Mouse (Mus musculus) thymus, adult 18-20 months (tissue): Measurements from ENCODE around the gene Senp3.

Experiments used
- DNase-seq, 2 experiments: peaks; one replicate each; pipeline ENCODE4 v3.0.0; 2022; ENCODE audit warnings: mixed read lengths in 2 of 2

The Senp3 gene

GRCm38 (mm10) chr11:69679144-69679543 lies 2.7 kb downstream of the Senp3 start:
- no peak for DNase-seq

- DNase-seq = peak; percentile 100
Observed at GRCm38 (mm10) chr11:69672211-69672706, 9.6 kb downstream of the Senp3 start, which contains the start of gene Eif4a1. Gene Eif4a1 (minus strand): TSS chr11:69672423.

- peak in 1 of 2 experiments; percentile 69 for DNase-seq
Observed at GRCm38 (mm10) chr11:69671726-69672124, 10.2 kb downstream of the Senp3 start.

GRCm38 (mm10) chr11:69670786-69671725 lies 10.8 kb downstream of the Senp3 start:
- DNase-seq = peak; percentile 90 to 92

GRCm38 (mm10) chr11:69666665-69667005 lies 15.2 kb downstream of the Senp3 start:
- no peak for DNase-seq

DNA sequence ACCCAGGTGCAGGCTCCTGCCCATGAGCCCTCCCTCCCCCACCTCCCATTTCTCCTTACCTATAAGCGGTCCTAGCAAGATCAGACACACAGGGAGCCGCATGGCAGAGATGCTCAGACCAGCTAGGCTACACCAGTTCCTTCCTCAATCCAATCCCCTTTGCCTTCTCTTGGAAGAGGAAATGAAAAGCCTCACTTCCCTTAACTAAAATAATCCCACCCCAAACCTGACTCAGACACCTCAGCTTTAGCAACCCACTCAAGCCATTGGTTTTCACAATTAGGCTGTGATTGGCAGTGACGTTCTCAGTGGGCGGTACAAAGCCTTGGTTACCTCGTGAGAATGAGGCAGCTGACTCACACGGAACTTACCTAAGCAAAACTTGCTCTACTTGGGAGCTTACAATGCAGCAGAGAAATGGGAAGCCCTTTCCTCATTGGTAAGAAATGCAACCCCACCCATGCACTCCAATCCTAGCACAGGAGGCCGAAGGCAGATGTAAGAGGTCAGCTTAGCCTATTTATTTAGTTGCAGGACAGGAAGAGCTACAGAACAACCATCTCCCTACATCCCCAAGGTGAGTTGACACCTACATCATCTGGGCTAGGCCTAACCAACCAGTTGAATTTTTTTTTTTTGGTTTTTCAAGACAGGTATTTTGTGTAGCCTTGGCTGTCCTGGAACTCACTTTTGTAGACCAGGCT lies 15.8 kb downstream of the Senp3 start, which contains the start of gene Cd68:
Gene Cd68 (minus strand): TSS at position 193 of the 704 bp plus-strand sequence.
- DNase-seq = no peak

GRCm38 (mm10) chr11:69665457-69665960 lies 16.4 kb downstream of the Senp3 start:
- DNase-seq = no peak

DNA sequence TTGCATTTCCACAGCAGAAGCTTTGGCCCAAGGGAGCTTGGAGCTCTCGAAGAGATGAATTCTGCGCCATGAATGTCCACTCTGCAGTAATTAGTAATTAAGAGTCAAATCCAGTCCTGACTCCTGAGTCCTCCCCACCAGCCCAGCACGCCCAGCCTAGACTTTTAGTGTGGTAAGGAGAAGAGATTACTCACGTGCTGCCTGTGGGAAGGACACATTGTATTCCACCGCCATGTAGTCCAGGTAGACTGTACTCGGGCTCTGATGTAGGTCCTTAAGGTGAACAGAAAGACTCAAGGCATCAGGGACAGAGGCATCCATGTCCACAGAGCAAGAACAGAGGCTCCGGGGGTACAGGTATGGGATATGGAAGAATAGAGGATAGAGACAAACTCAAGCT lies 17.0 kb downstream of the Senp3 start:
- DNase-seq = no peak

DNA sequence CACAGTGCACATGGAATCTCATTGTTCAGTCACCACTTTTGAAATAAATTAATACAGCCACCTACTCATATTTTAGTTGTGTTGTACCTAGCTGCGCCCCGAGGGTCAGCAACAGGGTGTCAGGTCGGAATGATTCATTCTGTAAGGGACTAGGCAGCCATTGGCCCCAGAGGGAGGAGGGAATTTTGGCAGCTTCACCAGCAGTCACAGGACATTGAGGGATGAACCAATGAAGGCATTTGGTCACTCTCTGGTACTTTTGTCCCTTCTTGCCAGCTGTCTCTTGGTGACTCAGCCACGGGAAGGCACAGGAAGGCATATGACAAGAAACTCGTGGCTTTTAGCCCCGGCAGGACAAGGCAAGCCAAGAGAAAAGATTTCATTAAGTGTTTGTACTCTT lies 18.1 kb downstream of the Senp3 start:
- no peak for DNase-seq

DNA sequence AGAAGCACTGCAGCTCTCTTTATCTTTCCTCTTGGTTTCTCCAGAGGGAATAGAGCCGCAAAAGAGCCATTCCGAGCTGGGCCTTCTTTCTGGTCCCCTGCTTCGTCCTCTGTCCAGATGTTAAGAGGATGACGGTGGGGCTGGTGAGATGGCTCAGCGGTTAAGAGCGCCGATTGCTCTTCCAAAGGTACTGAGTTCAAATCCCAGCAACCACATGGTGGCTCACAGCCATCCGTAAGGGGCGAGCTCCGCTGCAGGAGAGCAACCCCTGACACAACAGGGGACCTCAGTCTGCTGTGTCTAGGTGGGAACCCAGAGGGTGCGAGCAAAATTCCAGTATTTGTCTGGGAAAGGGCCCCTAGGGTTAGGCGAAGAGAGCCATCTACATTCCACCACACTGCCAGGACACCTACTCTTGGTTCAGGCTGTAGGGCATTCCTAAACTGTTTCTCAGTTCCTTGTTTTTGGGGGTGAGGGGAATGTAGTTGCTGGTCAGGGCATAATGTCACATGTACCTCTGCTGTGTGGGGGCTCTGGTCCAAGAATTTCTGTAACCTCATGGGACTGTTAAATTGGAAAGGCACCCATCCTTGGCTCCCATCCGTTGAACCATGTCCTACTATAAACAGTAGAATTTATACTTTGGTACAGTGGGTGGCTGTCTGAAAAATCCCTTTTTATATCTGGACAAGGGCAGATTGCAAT lies 18.8 kb downstream of the Senp3 start:
- no peak for DNase-seq

- DNase-seq = peak; percentile 91 to 94
Observed at GRCm38 (mm10) chr11:69662213-69662966, 19.5 kb downstream of the Senp3 start, which contains the start of gene Mpdu1. Gene Mpdu1 (minus strand): TSS chr11:69662642.

- no peak for DNase-seq
Observed at GRCm38 (mm10) chr11:69661221-69661881, 20.5 kb downstream of the Senp3 start.

DNA sequence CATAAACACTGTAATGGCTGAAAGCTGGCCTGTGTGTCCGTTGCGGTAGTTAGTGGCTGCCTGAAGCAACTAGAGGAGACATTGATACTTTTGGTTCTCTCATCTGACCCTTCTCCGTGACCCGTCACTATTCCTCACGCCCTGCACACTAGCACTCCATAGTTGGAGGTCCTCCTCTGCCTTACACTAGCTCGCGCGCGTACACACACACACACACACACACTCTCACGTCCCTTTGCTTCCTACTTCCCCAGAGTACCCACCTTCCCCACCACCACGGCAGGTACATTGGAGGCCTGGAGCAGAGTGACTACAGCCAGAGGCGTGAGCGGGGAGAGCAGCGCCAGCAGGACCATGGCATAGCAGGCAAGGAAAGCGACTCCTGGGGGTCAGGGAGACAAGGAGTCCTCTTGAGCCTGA lies 24.4 kb downstream of the Senp3 start:
- no peak for DNase-seq

DNA sequence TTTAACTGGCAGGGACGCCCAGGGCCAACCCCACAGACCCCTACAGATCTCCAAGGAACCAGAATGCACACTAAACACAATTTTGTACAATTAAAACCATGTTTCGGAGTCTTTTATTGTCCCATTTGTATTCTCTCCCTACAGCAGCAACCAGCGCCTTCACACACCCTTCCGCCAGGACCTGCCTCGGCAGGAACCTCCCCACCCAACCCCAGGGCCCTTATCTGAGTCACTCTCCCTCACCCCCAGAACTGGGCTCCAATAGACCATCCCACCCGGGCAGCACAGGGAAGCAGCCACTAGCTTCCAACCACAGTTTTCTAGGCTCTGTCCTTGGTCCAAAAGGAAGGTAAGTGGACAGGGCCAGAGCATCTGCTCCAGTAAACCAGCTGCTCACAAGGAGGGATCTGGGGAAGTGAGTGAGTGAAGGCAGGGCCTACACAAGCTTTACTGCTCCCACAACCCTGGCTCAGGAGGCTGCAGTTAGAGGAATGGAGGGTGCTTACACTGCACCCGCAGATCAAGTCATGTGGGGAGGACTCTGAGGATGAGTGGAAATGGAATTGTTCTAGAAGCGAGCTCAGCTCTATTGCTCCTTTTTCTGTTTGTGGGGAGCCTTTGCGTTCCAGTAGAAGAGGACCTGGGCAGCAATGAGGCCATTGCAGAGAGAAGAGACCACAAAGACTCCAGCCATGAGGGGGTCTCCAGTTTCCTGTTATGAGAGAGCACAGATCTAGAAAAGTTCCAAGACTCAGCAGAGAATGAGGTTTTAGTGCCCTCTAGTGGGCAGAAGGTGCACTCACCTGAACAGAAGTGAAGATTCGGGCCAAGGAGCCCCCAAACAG lies 25.0 kb downstream of the Senp3 start:
- no peak for DNase-seq

GRCm38 (mm10) chr11:69656065-69656455 lies 25.8 kb downstream of the Senp3 start:
- DNase-seq = no peak

DNA sequence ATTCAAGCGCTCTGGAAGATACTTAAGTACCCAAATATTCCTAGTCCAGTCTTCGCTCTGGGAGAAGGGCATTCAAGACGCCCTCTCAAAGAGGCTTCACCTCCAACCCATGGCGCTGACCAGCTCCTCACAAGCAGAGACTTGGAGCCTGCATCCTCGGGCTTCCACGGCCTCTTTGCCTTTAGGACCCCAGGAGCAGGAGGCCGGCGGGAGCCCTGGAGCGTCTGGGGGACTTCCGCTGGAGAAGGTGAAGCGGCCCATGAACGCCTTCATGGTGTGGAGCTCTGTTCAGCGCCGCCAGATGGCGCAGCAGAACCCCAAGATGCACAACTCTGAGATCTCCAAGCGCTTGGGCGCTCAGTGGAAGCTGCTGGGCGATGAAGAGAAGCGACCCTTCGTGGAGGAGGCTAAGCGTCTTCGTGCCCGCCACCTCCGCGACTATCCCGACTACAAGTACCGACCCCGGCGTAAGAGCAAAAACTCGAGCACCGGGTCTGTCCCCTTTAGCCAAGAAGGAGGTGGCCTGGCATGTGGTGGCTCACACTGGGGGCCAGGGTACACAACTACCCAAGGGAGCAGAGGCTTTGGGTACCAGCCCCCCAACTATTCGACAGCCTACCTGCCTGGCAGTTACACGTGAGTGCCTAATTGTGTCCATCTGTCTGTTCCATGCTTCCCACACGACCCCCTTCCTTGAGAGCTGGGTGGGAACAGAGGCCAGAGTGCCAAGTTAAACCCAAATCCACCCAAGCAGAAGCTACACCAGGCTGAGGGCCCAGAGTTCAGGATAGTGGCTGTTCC lies 26.4 kb downstream of the Senp3 start, which contains the start of gene Sox15:
Gene Sox15 (plus strand): TSS at position 51 of the 801 bp plus-strand sequence.
- DNase-seq = no peak

- DNase-seq = no peak
Observed at GRCm38 (mm10) chr11:69654760-69655159, 27.1 kb downstream of the Senp3 start.

GRCm38 (mm10) chr11:69653399-69653798 lies 28.5 kb downstream of the Senp3 start:
- no peak for DNase-seq

DNA sequence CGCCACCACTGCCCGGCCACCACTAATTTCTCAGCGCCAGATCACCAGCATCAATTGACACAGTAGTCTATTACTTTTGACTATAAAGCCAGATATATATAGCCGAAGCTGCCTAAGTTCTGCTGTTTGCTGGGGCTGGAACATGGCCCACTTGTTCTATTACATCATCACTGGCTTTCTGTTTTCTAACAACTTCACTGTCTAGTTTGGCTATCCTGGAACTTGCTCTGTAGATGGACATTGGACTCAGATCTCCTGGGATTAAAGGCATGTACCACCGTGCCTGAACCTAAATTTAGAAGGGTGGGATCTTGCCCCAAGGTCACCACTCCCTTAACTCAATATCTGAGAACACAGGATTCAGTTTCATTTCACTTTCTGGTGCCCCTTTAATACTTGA lies 36.0 kb downstream of the Senp3 start:
- no peak for DNase-seq
